Mouse (Mus musculus): ENCODE measurements around the gene Rnf183. TPM values are rescaled to one million over a fixed set of nuclear protein-coding genes. Genes with fewer than 3 reads are reported as not detected.

Gene Rnf183
- not detected for polyA plus RNA-seq (2017; shearing (Covaris generic))

DNA sequence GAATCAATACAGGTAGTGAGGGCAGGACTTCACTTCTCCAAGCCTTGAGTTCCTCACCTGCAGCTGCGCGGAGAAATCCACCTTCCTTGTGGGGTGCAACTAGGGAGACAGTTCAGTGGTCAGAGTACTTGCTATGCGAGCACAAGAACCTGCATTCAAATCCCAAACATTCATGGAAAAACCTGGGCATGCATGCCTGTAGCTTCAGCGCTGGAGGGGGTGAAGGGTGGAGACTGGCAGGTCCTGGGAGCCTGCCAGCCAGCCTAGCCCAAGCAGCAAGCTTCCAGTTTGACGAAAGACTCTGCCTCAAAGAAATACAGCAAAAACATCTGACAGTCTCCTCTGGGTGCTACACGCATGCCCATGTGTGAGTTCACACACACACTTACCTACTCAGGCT is at the start of gene Rnf183:
TSS of gene Rnf183 (minus strand) at position 172 of the 400 bp plus-strand sequence.

GRCm38 (mm10) chr4:62479937-62480708 is 45.1 kb upstream of the Rnf183 start, which contains the start of gene Bspry:
Gene Bspry, plus strand, starts transcription at chr4:62480053.

GRCm38 (mm10) chr4:62470598-62471051 is 35.6 kb upstream of the Rnf183 start, which contains the start of gene Wdr31:
Gene Wdr31, minus strand, starts transcription at chr4:62470896.

DNA sequence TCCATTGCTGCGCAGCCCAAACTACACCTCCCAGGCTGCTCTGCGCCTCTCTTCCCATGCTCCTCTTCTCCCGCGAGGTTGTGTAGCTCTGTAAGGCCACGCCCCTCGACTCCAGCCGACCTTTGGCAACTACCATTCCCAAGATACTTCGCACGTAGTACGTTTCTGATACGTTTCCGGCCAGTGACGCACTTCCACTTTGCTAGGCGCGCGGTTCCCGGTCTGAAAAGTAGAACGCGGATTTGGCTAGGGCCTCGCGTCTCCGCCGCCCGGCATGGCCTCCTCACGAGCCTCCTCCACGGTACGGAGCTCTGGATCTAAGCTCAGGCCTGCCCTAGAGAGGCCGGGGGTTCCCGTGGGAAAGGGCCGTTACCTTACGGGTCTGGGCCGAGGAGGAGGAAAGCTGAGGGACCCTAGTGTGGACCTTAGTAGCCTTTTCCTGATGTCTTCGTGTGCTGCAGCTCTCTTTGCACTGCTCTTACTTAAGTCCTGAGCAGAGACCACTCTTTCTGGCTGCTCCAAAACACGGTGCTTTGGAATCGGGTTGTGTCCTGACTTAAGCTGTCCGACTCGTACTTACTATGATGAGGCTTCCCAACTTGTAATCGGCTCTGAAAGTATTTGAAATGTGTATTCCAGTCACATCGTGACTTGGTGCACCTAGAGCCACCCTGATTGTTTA is 26.3 kb downstream of the Rnf183 start, which contains the start of the genes Cdc26 and Prpf4:
TSS of gene Cdc26 (minus strand) at position 42 of the 682 bp plus-strand sequence.
TSS of gene Prpf4 (plus strand) at position 197 of the 682 bp plus-strand sequence.

Other genes starting within 250 kb of the Rnf183 start
- 0.10 TPM for gene Zfp37, start 204.2 kb downstream of the Rnf183 start, polyA plus RNA-seq (2017; shearing (Covaris generic))
- gene Slc31a2, start 172.7 kb downstream of the Rnf183 start, polyA plus RNA-seq (2017; shearing (Covaris generic)): 21.7 TPM
- 73.0 TPM for gene Fkbp15, start 74.7 kb downstream of the Rnf183 start, polyA plus RNA-seq (2017; shearing (Covaris generic))
- gene Slc31a1, start 74.5 kb downstream of the Rnf183 start, polyA plus RNA-seq (2017; shearing (Covaris generic)): 10.4 TPM
- gene Cdc26, start 26.6 kb downstream of the Rnf183 start, polyA plus RNA-seq (2017; shearing (Covaris generic)): 115 TPM
- 29.7 TPM for gene Prpf4, start 26.5 kb downstream of the Rnf183 start, polyA plus RNA-seq (2017; shearing (Covaris generic))
- gene Wdr31, start 35.6 kb upstream of the Rnf183 start, polyA plus RNA-seq (2017; shearing (Covaris generic)): 0.60 TPM
- 1.5 TPM for gene Bspry, start 44.8 kb upstream of the Rnf183 start, polyA plus RNA-seq (2017; shearing (Covaris generic))
- 0.99 TPM for gene Hdhd3, start 68.2 kb upstream of the Rnf183 start, polyA plus RNA-seq (2017; shearing (Covaris generic))
- 62.5 TPM for gene Alad, start 84.7 kb upstream of the Rnf183 start, polyA plus RNA-seq (2017; shearing (Covaris generic))
- gene Pole3, start 89.8 kb upstream of the Rnf183 start, polyA plus RNA-seq (2017; shearing (Covaris generic)): 29.6 TPM
- 0.25 TPM for gene 4933430I17Rik, start 90.1 kb upstream of the Rnf183 start, polyA plus RNA-seq (2017; shearing (Covaris generic))
- gene Rgs3, start 124.6 kb upstream of the Rnf183 start, polyA plus RNA-seq (2017; shearing (Covaris generic)): 94.0 TPM

Measured in CD4-positive, CD25-positive, alpha-beta regulatory T cell, adult 9 weeks (primary cell).